Mouse (Mus musculus) lung, embryonic 16.5 days (tissue): ENCODE results near the gene Tanc2. TPM values are rescaled to one million over a fixed set of nuclear protein-coding genes. Genes with fewer than 3 reads are reported as not detected.

ENCODE experiments used
- ATAC-seq: fragments of 200-750 bp; cut with Nextera tagmentation; 2 replicates; pipeline ENCODE4 v1.8.0; 2017; ENCODE audit warnings: low read depth, mild to moderate bottlenecking, moderate library complexity
- H3K27ac ChIP-seq: fragments of 300-500 bp; sonication (generic); 2 replicates; pipeline ENCODE4 v1.5.1; 2014; ENCODE audit warnings: mild to moderate bottlenecking, control low read depth, low read length
- H3K27me3 ChIP-seq: fragments of 300-500 bp; sonication (generic); 2 replicates; pipeline ENCODE4 v1.6.1; 2014; ENCODE audit warnings: low read depth, low read length, mixed read lengths; ENCODE audit not compliant: control insufficient read depth, insufficient read depth
- H3K36me3 ChIP-seq: fragments of 300-500 bp; sonication (generic); 2 replicates; pipeline ENCODE4 v1.6.1; 2014; ENCODE audit warnings: low read length; ENCODE audit not compliant: control insufficient read depth, insufficient read depth
- H3K4me1 ChIP-seq: fragments of 300-500 bp; sonication (generic); replicated peaks from 2 replicates; pipeline ENCODE4 v1.6.1; 2014; ENCODE audit warnings: low read length, mixed read lengths; ENCODE audit not compliant: control insufficient read depth, insufficient read depth
- H3K4me2 ChIP-seq: fragments of 300-500 bp; sonication (generic); 2 replicates; pipeline ENCODE4 v1.6.1; 2014; ENCODE audit warnings: low read depth, low read length, control low read depth
- H3K4me3 ChIP-seq: fragments of 300-500 bp; sonication (generic); 2 replicates; pipeline ENCODE4 v1.5.1; 2014; ENCODE audit warnings: mild to moderate bottlenecking, low read length, control low read depth
- H3K9ac ChIP-seq: fragments of 300-500 bp; sonication (generic); 2 replicates; pipeline ENCODE4 v1.6.1; 2014; ENCODE audit warnings: low read length, control low read depth
- H3K9me3 ChIP-seq: fragments of 300-500 bp; sonication (generic); 2 replicates; pipeline ENCODE4 v1.6.1; 2016; ENCODE audit warnings: low read length; ENCODE audit not compliant: control insufficient read depth
- WGBS: fragments of 180-500 bp; shearing (Covaris S2); extraction: QIAGEN DNeasy Blood & Tissue Kit; methylation state at CpG from one replicate; pipeline ENCODE4 v1.1.7; 2014; 5-methylcytosine and 5-hydroxymethylcytosine counted together
- polyA plus RNA-seq: library from polyadenylated mRNA; unstranded; fragments of >200 nt; fragmentation: Nextera tagmentation; extraction: Ambion mirVana; gene quantifications from 2 replicates; pipeline ENCODE4 v1.2.1, GENCODE M21; 2015

Gene Tanc2
- polyA plus RNA-seq: 12.5 and 14.8 TPM in 2 replicates

DNA sequence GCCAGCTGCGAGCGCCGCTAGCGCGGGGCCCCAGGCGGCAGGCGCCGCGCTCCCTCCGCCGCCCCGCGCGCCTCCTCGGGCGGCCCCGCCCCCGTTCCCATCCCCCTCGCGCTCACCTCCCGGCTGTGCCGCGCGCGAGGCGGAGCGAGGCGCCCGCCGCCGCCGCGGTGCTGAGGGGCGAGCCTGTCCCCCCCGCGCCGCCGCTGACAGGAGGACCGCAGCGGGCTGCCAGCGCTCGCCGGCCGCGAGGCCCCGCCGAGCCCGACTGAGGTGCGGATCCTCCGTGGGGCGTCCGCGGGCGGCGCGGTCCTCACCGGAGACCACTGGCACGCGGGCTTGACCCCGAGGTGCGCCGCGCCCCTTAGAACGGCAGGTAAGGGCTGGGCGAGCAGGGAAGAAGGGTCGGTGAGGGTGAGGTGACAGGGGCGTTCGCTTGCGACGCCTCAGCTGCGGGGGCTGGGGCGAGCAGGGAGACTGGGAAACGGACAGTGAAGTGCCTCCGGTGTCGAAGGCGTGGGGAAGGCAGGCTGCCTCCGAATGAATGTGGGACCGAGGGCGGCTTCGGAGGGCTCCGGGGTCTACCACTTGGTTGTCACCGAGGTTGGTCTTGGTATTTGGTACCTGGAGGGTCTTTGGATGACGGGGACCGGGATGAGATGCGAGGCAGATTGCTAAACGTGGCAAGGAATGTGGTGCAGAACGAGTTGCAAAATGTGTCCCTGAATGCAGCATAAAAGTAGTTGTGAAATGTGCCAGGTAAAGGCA is at the start of gene Tanc2:
TSS of gene Tanc2 (plus strand) at position 110 of the 765 bp plus-strand sequence.
- peak; percentile 85 for ATAC-seq
- under 1% methylated on average over 58 of the region's 87 CpGs for WGBS
- H3K36me3 ChIP-seq: no peaks in the 10 kb centered on the region
- H3K27me3 ChIP-seq: no peaks in the 10 kb centered on the region
- peak within 1 kb of the TSS; percentile 97 for H3K4me3 ChIP-seq
- peak within 1 kb of the TSS; percentile 97 for H3K9ac ChIP-seq
- H3K9me3 ChIP-seq: no peaks in the 10 kb centered on the region
- H3K4me2 ChIP-seq: peak within 1 kb of the TSS; percentile 69
- peak within 1 kb of the TSS; percentile 93 for H3K27ac ChIP-seq
- H3K4me1 ChIP-seq: peaks cover 5% of the 10 kb centered on the region; the same call in 1 of the 2 replicates

DNA sequence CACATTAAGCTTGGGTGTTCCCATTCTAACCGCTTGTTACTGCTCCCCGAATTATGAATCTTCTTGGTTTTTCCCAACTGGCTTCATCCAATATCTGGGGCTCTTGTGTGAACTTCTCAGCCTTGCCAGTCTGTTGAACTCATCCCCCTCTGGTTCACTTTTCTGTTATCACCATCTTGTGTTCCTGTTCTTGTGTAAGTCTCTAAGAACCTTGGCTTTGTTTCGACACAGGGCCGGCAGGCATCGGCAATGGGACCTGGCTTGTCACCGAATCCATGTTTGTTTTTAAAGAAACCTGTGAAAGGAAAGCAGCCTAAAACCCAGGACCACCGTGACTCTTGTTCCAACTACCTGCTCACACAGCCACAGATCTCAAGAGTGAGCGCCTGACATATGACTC is 49.0 kb upstream of the Tanc2 start:
- peaks cover 2% of the 10 kb centered on the region; the same call in 1 of the 2 replicates for H3K4me1 ChIP-seq
- no peak overlapping the region for H3K27ac ChIP-seq
- H3K4me2 ChIP-seq: no peak overlapping the region
- no peak overlapping the region for H3K9ac ChIP-seq
- 86% methylated on average over 8 of the region's 8 CpGs for WGBS
- no peak overlapping the region for H3K4me3 ChIP-seq
- H3K27me3 ChIP-seq: no peaks in the 10 kb centered on the region
- no peak for ATAC-seq
- H3K9me3 ChIP-seq: no peaks in the 10 kb centered on the region
- no peaks in the 10 kb centered on the region for H3K36me3 ChIP-seq

DNA sequence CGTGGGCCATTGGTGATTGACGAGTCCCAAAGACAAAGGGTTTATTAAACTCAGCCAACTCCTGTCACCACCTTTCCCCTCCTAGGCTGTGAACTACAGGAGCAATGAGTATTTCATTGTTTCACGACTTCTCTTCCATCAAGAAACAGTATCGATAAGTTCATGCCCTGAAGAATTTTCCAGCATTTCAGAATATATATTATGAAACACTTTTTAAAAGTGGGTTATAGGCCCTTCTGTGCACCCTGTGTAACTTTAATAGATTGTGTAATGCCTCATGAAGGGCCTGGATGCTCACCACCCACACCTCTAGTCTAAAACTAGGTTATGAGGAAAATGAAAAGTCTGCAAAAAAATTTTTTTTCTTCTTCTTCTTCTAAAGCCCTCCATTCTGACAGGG is 48.4 kb upstream of the Tanc2 start:
- Histone ChIP-seq H3K4me2 (no peak overlapping the region), H3K4me1 (peaks cover 2% of the 10 kb centered on the region; the same call in 1 of the 2 replicates), H3K9me3 (no peaks in the 10 kb centered on the region), H3K27ac (no peak overlapping the region), H3K36me3 (no peaks in the 10 kb centered on the region), H3K4me3 (no peak overlapping the region), H3K27me3 (no peaks in the 10 kb centered on the region), H3K9ac (no peak overlapping the region)
- WGBS: 72% methylated on average over 4 of the region's 4 CpGs
- no peak for ATAC-seq

DNA sequence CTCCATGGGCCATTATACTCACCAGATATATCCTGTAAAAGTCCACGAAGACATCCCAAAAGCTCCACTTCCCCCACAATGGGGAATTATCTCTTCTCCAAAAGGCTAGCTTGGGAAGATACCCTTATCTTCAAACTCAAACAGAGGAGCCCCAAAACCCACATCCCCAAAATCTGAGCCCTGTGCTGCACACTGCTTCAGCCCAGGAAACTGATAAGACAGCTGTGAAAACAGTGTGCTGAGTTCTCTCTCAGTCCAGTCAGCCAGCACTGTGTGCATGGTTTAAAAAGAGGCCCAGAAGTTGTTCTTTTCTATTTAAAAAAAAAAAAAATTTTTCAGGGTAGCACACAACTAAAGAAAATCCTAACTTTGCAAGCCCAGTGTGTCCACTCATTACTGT is 47.7 kb upstream of the Tanc2 start:
- Histone ChIP-seq H3K9me3 (no peaks in the 10 kb centered on the region), H3K27ac (no peak overlapping the region), H3K27me3 (no peaks in the 10 kb centered on the region), H3K9ac (no peak overlapping the region), H3K4me3 (no peak overlapping the region), H3K36me3 (no peaks in the 10 kb centered on the region), H3K4me1 (peaks cover 2% of the 10 kb centered on the region; the same call in 1 of the 2 replicates), H3K4me2 (no peak overlapping the region)
- WGBS: 38% methylated on average over 1 of the region's 1 CpGs
- ATAC-seq: no peak

DNA sequence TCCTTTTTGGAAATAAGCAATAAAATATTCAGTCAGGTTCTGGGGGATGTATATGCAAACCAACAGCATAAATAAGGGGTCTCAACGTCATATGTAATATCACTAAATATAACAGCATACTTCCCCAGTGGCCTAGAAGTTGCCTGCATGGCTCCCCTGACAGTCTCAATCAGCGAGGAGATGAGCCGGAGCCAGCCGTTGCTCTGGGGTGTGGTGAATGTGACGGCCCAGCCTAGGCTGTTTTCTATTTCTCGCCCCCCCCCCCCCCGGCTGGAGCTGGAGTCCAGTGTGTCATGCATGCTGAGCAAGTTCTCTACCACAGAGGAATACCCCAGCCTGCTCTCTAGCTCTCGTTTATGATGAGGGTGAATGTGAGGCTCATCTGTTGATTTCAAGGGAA is 44.0 kb upstream of the Tanc2 start:
- no peak for ATAC-seq
- H3K27me3 ChIP-seq: no peaks in the 10 kb centered on the region
- no peak overlapping the region for H3K27ac ChIP-seq
- WGBS: 45% methylated on average over 8 of the region's 8 CpGs
- H3K9me3 ChIP-seq: no peaks in the 10 kb centered on the region
- no peak overlapping the region for H3K9ac ChIP-seq
- no peaks in the 10 kb centered on the region for H3K36me3 ChIP-seq
- H3K4me2 ChIP-seq: no peak overlapping the region
- no peak overlapping the region for H3K4me3 ChIP-seq
- H3K4me1 ChIP-seq: peaks cover 18% of the 10 kb centered on the region

DNA sequence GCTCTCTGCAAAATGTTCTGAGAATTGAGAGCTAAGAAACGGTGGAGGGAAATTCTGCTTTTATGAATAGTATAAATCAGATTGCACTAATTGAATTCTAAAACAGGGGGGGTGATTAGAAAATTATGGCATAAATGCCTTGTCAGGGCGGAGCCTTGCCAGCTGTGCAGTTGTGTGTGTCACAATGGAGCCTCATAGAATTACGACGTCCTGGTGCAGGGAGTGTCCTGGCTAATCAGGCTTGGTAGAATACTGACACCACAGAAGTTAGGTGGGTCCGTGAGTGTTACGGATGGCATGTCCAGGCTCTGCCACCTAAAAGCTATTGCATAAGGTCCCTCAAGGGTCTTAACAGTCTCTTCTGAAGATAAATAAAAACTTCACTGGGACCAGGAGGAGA is 43.4 kb upstream of the Tanc2 start:
- 72% methylated on average over 6 of the region's 6 CpGs for WGBS
- no peak for ATAC-seq
- Histone ChIP-seq H3K27me3 (no peaks in the 10 kb centered on the region), H3K4me2 (no peak overlapping the region), H3K9me3 (no peaks in the 10 kb centered on the region), H3K4me1 (peaks cover 18% of the 10 kb centered on the region), H3K36me3 (no peaks in the 10 kb centered on the region), H3K27ac (no peak overlapping the region), H3K9ac (no peak overlapping the region), H3K4me3 (no peak overlapping the region)

DNA sequence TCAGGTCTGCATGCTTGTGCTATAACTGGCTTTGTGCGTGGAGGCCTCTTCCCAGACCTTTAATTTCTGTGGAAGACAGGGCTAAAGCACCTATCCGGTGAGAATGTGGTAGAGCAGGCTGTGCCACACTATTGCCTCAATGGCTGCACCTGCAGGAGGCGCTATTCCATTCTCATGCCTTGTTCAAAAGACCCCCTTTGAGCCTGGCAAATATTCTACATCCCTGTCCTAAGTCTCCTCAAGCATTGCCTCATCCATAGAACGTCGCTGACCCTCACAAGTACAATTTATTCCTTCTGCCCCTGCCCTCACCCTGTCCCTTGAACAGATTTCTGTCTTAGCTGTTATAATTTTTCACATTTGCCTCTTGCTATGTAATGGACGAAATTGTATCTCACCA is 41.4 kb upstream of the Tanc2 start:
- Histone ChIP-seq H3K4me1 (peaks cover 20% of the 10 kb centered on the region), H3K4me3 (no peak overlapping the region), H3K27ac (no peak overlapping the region), H3K9ac (no peak overlapping the region), H3K9me3 (no peaks in the 10 kb centered on the region), H3K36me3 (no peaks in the 10 kb centered on the region), H3K4me2 (no peak overlapping the region), H3K27me3 (no peaks in the 10 kb centered on the region)
- no peak for ATAC-seq
- WGBS: 79% methylated on average over 6 of the region's 6 CpGs

DNA sequence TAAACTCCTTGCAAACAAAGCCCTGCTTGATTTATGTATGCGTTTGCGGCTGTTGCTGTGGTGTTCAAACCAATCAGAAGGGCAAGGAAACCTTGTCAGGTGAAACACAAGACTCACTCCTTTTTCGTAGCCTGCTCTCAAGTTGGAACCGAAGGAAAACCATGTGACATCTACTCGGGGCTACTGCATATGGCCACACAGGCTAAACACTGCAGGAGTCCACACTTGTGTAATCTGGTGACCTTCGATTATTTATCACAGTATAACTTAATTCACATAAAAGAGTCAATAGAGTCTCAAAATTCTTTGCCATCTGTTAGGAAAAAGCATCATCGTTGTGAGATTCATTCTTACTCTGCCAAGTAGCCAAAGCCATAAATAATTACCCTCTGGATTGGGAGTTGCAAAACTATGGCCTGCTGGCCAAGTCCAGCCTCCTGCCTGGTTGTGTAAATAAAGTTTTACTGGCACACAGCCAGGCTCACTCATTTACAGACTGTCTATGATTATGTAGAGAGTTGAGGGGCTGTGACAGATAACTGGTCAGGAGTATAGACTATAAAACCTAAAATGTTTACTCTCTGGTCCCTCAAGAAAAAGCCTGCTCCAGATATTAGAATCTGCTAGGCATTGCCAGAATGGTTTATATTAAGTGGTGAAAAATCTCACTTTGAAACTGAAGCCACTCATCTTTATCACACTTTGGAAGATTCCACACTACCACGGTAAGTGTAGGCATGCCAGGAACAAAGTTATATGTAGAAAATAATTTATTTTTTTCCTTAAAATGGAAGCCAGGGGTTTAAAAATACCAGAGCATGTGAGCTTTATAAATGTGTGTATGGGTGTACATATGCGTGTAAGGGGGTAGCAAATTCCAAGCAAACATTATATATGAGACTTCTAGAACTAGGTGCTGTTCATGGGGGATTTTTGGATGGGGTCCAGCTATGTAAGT is 40.3 kb upstream of the Tanc2 start:
- H3K4me3 ChIP-seq: no peak overlapping the region
- H3K27me3 ChIP-seq: no peaks in the 10 kb centered on the region
- peak overlapping the region; percentile 20; the same call in 1 of the 2 replicates for H3K27ac ChIP-seq
- no peak overlapping the region for H3K9ac ChIP-seq
- no peaks in the 10 kb centered on the region for H3K36me3 ChIP-seq
- ATAC-seq: peak; percentile 92
- H3K4me1 ChIP-seq: peaks cover 20% of the 10 kb centered on the region
- no peaks in the 10 kb centered on the region for H3K9me3 ChIP-seq
- 48% methylated on average over 9 of the region's 9 CpGs for WGBS
- no peak overlapping the region for H3K4me2 ChIP-seq

DNA sequence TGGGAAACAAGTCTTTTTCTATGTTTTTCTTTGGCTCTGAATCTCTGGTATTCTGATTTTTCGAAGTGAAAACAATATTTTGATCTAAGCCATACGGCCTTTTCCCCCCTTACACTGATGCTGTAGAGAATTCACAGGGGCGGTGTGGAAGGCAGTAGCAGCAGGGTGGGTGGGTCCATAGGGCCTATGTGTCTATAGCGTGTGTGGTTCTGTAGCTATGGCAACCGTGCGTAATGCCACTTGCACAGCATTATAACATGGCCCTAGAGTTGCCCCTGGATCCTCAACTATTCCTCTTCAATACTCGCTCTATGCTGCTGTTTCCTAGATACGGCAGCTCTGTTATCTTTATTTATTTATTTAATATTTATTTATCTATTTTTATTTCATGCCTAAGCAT is 32.5 kb upstream of the Tanc2 start:
- ATAC-seq: peak; percentile 57; the same call in 1 of the 2 replicates
- Histone ChIP-seq H3K9me3 (no peaks in the 10 kb centered on the region), H3K4me2 (no peak overlapping the region), H3K4me3 (no peak overlapping the region), H3K9ac (no peak overlapping the region), H3K27me3 (no peaks in the 10 kb centered on the region), H3K4me1 (no peaks in the 10 kb centered on the region; the same call in 1 of the 2 replicates), H3K36me3 (no peaks in the 10 kb centered on the region), H3K27ac (no peak overlapping the region)
- WGBS: 51% methylated on average over 8 of the region's 8 CpGs
